Mouse (Mus musculus) CH12.LX (cell line): ENCODE results near the gene Pde6g.
A peak's percentile ranks its signal among the peaks of the same experiment; 100 is the strongest.

Source experiments
- BHLHE40 ChIP-seq: IDR thresholded peaks from 2 replicates; pipeline ENCODE4 v1.6.1; 2011; ENCODE audit warnings: mild to moderate bottlenecking, low read depth, low read length, improper control_type of control experiment
- CTCF ChIP-seq, 2 experiments: IDR thresholded peaks in 1 of 2; conservative IDR thresholded peaks in 1 of 2; 2 replicates each; pipeline ENCODE4 v1.5.1; 2011 to 2012; ENCODE audit warnings: low read depth in 2 of 2, low read length in 2 of 2, improper control_type of control experiment in 1 of 2, inconsistent platforms in 1 of 2, mild to moderate bottlenecking in 1 of 2, moderate library complexity in 1 of 2
- E2F4 ChIP-seq: IDR thresholded peaks from 2 replicates; pipeline ENCODE4 v1.6.1; 2011; ENCODE audit warnings: low read depth, low read length, improper control_type of control experiment; ENCODE audit not compliant: insufficient replicate concordance
- HCFC1 ChIP-seq: IDR thresholded peaks from 2 replicates; pipeline ENCODE4 v1.6.1; 2012; ENCODE audit warnings: low read depth, mild to moderate bottlenecking, inconsistent platforms, low read length, improper control_type of control experiment
- JUN ChIP-seq: IDR thresholded peaks from 2 replicates; pipeline ENCODE4 v1.6.1; 2011; ENCODE audit warnings: low read depth, mild to moderate bottlenecking, low read length, improper control_type of control experiment, moderate library complexity; ENCODE audit not compliant: insufficient read depth
- JUND ChIP-seq: conservative IDR thresholded peaks from 2 replicates; pipeline ENCODE4 v1.6.1; 2011; ENCODE audit warnings: low read depth, low read length, improper control_type of control experiment
- MEF2A ChIP-seq: IDR thresholded peaks from 2 replicates; pipeline ENCODE4 v1.6.1; 2014; ENCODE audit warnings: low read depth, mild to moderate bottlenecking, inconsistent platforms, low read length, improper control_type of control experiment, borderline replicate concordance
- NRF1 ChIP-seq: IDR thresholded peaks from 2 replicates; pipeline ENCODE4 v1.6.1; 2014; ENCODE audit warnings: low read depth, mild to moderate bottlenecking, inconsistent platforms, low read length, improper control_type of control experiment, moderate library complexity
- POLR2A ChIP-seq: IDR thresholded peaks from 2 replicates; pipeline ENCODE4 v1.6.1; 2011; ENCODE audit warnings: low read depth, mild to moderate bottlenecking, improper control_type of control experiment, low read length
- POLR2AphosphoS2 ChIP-seq: IDR thresholded peaks from 2 replicates; pipeline ENCODE4 v1.6.1; 2011; ENCODE audit warnings: low read depth, low read length, improper control_type of control experiment
- TCF12 ChIP-seq: IDR thresholded peaks from 2 replicates; pipeline ENCODE4 v1.6.1; 2014; ENCODE audit warnings: low read depth, mild to moderate bottlenecking, inconsistent platforms, low read length, improper control_type of control experiment
- USF1 ChIP-seq: IDR thresholded peaks from 2 replicates; pipeline ENCODE4 v1.6.1; 2014; ENCODE audit warnings: low read depth, mild to moderate bottlenecking, inconsistent platforms, low read length, improper control_type of control experiment
- ZMIZ1 ChIP-seq: IDR thresholded peaks from 2 replicates; pipeline ENCODE4 v1.6.1; 2012; ENCODE audit warnings: low read depth, mild to moderate bottlenecking, inconsistent platforms, low read length, improper control_type of control experiment

- no peak for TF ChIP-seq CTCF (conservative IDR thresholded peaks at IDR 0.05 in 1 of 2, IDR thresholded peaks at IDR 0.05 in 1 of 2; ENCODE audit: low read depth in 2 of 2, low read length in 2 of 2)
- peak; percentile 35; the same call in 1 of the 2 replicates for TF ChIP-seq POLR2A
- no peak for TF ChIP-seq BHLHE40
- TF ChIP-seq MEF2A = no peak
- no peak for TF ChIP-seq JUN
- no peak for TF ChIP-seq ZMIZ1
- TF ChIP-seq NRF1 = no peak
- no peak for TF ChIP-seq E2F4
- TF ChIP-seq TCF12 = no peak
- no peak for TF ChIP-seq USF1
- TF ChIP-seq JUND = no peak
- TF ChIP-seq HCFC1 = no peak
- TF ChIP-seq POLR2AphosphoS2 = 0 out of 2 replicates have a peak, but pooled peaks have one; percentile 67
Measured at GRCm38 (mm10) chr11:120500357-120500756, 47.1 kb upstream of the Pde6g start.
